Mouse (Mus musculus) olfactory bulb, adult 2 months (tissue): ENCODE results near the gene Adamtsl2. TPM values are rescaled to one million over a fixed set of nuclear protein-coding genes. Genes with fewer than 3 reads are reported as not detected.
A peak's percentile ranks its signal among the peaks of the same experiment; 100 is the strongest.

Experiments
- H3K27ac ChIP-seq: fragments of 200-500 bp; 2 replicates; pipeline ENCODE4 v1.5.1; 2012; ENCODE audit warnings: low read depth, low read length; ENCODE audit not compliant: insufficient read depth
- H3K4me1 ChIP-seq: fragments of 200-500 bp; 2 replicates; pipeline ENCODE4 v1.6.1; 2012; ENCODE audit warnings: low read length; ENCODE audit not compliant: control insufficient read depth, insufficient read depth
- H3K4me3 ChIP-seq: fragments of 200-500 bp; 2 replicates; pipeline ENCODE4 v1.5.1; 2012; ENCODE audit warnings: mild to moderate bottlenecking, low read depth, low read length, moderate library complexity; ENCODE audit not compliant: insufficient read depth
- CTCF ChIP-seq: fragments of 200-500 bp; IDR thresholded peaks from 2 replicates; pipeline ENCODE4 v1.5.1; 2012; ENCODE audit warnings: low read depth, mild to moderate bottlenecking, low read length, moderate library complexity; ENCODE audit not compliant: insufficient read depth
- POLR2A ChIP-seq: fragments of 200-500 bp; IDR thresholded peaks from 2 replicates; pipeline ENCODE4 v1.6.1; 2012; ENCODE audit warnings: mild to moderate bottlenecking, low read depth, low read length, moderate library complexity; ENCODE audit not compliant: insufficient read depth
- WGBS: fragments of 180-500 bp; shearing (Covaris S2); methylation state at CpG from one replicate; pipeline ENCODE4 v1.1.7; 2018; 5-methylcytosine and 5-hydroxymethylcytosine counted together
- polyA plus RNA-seq: library from polyadenylated mRNA; stranded (reverse); fragments of >200 nt; gene quantifications from 2 replicates; pipeline ENCODE4 v1.2.4, GENCODE M21; 2012; ENCODE audit warnings: low replicate concordance; ENCODE audit not compliant: missing spikeins, insufficient read depth, insufficient read length

Gene Adamtsl2
- polyA plus RNA-seq, 1 experiment, result not detected

DNA sequence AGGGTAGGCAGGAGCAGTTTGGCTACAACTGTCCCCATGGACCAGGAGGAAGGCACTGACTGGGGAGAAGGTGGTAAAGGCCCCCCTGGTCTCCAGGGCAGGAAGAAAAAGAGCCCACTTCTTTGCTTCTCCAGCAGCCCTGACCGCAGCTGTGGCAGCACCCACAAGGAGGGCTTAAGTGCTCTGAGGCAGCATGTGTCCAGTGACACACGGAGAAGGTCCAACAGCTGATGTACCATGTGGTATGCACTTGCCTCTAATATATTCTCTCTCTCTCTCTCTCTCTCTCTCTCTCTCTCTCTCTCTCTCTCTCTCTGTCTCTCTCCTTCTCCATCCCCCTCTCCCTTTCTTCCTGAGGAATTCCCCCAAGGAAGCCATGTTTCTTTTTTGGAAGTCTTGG, 7.2 kb upstream of the Adamtsl2 start, which contains the start of gene Mymk:
Gene Mymk, minus strand, starts transcription at position 202 of the 400 bp plus-strand sequence.
- H3K27ac ChIP-seq, result peak within 1 kb of the TSS; percentile 52; the same call in 1 of the 2 replicates

DNA sequence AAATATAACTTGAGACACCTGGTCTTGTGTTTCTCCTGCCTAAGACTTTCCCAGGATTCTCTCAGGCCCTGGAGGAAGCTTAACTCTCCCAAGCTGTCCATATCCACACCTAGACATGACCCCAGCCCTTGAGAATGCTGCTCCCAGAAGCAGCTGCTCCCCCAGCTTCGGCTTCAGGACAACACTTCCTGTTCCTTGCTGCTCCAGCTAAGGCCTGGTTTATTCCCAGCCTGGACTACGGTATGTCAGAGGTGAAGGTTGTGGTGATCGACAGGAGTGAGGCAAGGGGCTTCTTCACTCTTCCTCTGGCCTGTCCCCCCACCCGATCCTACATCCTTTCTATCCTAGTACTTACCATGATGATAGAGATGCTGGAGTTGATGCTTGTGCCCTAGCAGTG, 5.8 kb upstream of the Adamtsl2 start:
- H3K4me3 ChIP-seq, result no peak overlapping the region
- no peak overlapping the region for H3K27ac ChIP-seq
- WGBS, result 84% methylated on average over 4 of the region's 4 CpGs
- TF ChIP-seq POLR2A (no peak), CTCF (no peak)
- peaks cover 22% of the 10 kb centered on the region for H3K4me1 ChIP-seq

More for the DNA sequence above, 7.2 kb upstream of the Adamtsl2 start, which contains the start of gene Mymk:
- Histone ChIP-seq H3K4me3 (no peak within 1 kb of the TSS), H3K4me1 (peaks cover 19% of the 10 kb centered on the region)
- 81% methylated on average over 2 of the region's 2 CpGs for WGBS
- TF ChIP-seq CTCF (no peak), POLR2A (no peak)

DNA sequence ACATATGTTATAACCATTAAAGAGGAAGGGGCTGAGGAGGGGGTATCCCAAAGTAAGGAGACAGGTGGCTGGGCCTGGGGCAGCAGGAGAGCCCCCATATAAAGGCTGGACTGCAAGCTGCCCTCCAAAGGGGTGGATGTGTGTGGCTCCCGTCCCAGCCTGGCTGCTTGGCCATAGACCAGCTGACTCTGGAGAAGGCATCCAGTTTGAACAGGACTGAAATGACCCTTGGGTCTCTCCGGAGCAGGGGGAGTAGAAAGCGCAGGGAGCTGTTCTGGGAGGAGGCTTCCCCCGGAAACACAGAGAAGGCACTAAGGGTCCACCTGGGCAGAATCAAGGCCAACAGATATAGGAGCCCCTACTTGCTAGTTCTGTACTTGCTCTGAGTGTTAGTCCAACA, 4.4 kb upstream of the Adamtsl2 start:
- 76% methylated on average over 4 of the region's 4 CpGs for WGBS
- TF ChIP-seq CTCF (no peak), POLR2A (no peak)
- Histone ChIP-seq H3K4me3 (no peak overlapping the region), H3K4me1 (peaks cover 33% of the 10 kb centered on the region), H3K27ac (no peak overlapping the region)

DNA sequence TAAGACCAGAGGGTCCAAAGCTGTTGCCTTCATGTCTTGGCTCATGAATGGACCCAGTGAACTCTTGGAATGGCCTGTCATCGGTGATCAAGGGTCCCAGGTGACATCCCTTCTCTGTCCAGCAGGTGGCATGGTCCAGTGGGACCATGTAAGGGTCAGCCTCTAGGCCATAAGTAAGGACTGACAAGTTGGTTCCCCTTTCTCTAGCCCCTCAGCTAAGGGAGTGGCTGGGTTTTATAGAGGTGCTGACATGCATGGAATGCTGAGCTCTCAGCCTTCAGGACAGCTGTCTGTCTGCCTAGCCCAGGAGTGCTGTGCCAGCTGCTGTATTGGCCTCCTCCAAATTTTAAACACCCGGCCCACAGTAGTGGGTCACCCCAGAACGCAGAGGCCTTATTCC, 3.7 kb upstream of the Adamtsl2 start:
- TF ChIP-seq CTCF (no peak), POLR2A (no peak)
- Histone ChIP-seq H3K27ac (no peak overlapping the region), H3K4me3 (no peak overlapping the region), H3K4me1 (peaks cover 37% of the 10 kb centered on the region)
- 86% methylated on average over 3 of the region's 3 CpGs for WGBS

DNA sequence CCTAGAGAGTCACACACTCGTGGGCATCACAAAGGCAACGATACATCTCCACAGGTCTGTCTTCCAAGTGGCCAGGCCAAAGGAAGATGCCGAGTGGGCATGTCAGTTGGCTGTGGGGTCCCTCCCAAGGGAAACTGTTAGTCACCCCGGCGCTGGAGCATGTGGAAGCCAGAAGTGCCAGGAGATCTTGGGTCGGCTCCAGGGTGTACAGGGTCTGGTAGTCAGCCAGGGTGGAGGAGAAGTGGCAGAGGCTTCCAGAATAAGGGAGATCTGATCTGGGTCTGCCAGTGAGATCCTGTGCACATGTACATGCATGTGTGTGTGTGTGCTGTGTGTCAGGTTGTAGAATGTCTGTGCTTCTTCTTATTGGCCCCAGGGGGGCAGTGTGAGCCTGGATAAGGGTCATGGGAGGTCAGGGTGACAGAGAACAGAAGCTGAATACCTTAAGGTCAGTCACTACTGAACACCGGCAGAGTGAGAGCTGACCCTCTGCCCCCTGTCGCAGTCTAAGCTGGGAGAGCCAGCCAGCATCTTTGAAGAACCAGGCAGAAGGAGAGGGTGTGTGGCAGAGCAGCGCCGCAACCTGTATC, 1.4 kb upstream of the Adamtsl2 start:
- no peak overlapping the region for H3K27ac ChIP-seq
- H3K4me1 ChIP-seq, result peaks cover 29% of the 10 kb centered on the region
- 46% methylated on average over 10 of the region's 10 CpGs for WGBS
- no peak overlapping the region for H3K4me3 ChIP-seq
- no peak for TF ChIP-seq POLR2A
- no peak for TF ChIP-seq CTCF

DNA sequence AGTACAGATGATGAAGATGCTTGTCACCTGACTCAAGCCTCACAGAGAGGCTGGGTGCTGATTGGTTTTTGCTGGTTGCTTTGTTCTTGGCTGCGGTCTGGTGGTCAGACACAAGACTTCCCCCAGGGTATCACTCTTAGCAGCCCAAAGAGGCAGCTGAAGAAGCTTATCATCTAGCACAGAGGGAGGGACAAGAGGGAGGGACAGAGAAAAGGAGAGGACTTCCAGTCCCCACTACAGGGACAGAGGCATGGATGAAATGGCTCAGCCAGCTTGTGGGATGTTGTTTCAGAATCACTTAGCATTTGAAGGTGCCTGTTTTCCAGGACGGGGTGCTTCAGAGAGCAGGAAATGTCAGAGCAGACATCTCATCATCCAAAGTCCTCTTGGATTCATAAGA, 867 bp upstream of the Adamtsl2 start:
- no peak overlapping the region for H3K27ac ChIP-seq
- H3K4me1 ChIP-seq, result peaks cover 29% of the 10 kb centered on the region
- no peak overlapping the region for H3K4me3 ChIP-seq
- 48% methylated on average over 2 of the region's 2 CpGs for WGBS
- no peak for TF ChIP-seq POLR2A
- no peak for TF ChIP-seq CTCF

DNA sequence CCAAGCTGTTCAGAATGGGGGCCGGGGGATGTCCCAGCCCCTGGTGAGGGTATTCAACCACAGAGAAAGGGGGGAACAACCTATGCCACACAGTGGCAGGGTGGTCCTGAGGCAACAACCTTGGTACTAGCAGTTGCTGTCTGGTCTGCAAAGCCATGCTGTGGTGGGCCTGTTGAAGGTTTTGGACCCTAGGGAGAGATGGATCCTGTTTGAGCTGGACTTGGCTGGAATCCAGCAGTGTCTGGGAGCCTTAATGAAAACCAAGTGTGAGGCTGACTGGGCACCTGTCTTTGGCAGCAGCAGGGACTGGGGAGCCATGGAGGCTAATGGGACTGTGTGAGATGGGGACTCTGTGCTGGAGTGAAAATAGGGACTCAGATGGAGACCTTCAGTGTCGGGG, 470 bp downstream of the Adamtsl2 start:
- Histone ChIP-seq H3K4me3 (no peak overlapping the region), H3K27ac (0 out of 2 replicates have a peak overlapping the region, but pooled peaks have one; percentile 9), H3K4me1 (peaks cover 38% of the 10 kb centered on the region)
- TF ChIP-seq CTCF (no peak), POLR2A (no peak)
- 54% methylated on average over 2 of the region's 2 CpGs for WGBS

DNA sequence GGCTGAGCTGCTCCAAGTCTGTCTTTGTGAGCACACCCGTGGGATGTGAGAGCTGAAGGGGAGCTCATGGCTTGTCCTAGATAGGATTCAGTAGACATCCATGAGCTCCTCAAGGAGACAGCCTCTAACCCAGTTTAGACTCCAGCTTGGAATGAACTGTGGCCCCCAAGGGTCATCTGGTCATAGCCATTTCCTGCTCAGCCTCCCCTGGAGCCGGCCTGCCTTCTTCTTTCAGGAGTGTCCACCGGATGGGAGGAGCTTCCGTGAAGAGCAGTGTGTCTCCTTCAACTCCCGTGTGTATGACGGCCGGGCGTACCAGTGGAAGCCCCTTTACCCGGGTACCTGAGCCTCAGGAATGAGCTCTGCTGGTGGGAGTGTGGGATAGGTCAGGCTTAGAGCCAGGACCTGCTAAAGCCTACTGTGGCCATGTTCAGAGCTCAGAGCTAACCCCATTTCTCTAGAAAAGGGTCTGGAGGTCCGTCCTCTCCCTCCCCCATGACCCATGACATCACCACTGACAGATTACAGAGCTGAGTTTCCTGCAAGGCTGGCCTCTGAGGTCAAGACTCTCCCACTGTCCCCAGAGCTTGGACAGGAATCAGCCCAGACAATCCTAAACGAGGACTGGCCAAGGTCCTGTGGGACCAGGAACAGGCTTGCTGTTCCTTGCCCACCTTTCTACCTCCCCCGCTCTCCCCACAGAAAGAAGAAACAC, 4.7 kb downstream of the Adamtsl2 start:
- no peak for TF ChIP-seq POLR2A
- no peak for TF ChIP-seq CTCF
- 84% methylated on average over 12 of the region's 12 CpGs for WGBS
- peaks cover 48% of the 10 kb centered on the region for H3K4me1 ChIP-seq
- no peak overlapping the region for H3K4me3 ChIP-seq
- no peak overlapping the region for H3K27ac ChIP-seq

DNA sequence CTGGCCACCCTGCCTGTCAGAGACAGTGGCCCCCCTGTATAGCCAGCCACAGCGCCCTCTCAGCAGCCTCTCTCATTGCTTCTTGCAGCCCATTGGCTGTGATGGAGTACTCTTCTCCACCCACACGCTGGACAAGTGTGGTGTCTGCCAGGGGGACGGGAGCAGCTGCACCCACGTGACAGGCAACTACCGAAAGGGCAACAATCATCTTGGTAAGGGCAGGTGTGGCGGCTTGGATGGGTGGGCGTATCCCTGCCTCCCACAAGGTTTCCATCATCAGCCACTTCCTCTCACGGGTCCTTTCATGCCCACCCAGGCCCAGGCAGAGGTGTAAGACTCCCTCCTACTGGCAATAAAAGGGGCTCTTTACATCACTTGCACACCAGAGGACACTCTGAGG, 5.8 kb downstream of the Adamtsl2 start:
- TF ChIP-seq CTCF (no peak), POLR2A (no peak)
- H3K4me3 ChIP-seq, result no peak overlapping the region
- peaks cover 38% of the 10 kb centered on the region for H3K4me1 ChIP-seq
- H3K27ac ChIP-seq, result no peak overlapping the region
- WGBS, result 41% methylated on average over 8 of the region's 8 CpGs
